Mouse (Mus musculus) liver, postnatal 0 days (tissue): ENCODE measurements around the gene C1qtnf6. TPM values are rescaled to one million over a fixed set of nuclear protein-coding genes. Genes with fewer than 3 reads are reported as not detected.
A peak's percentile ranks its signal among the peaks of the same experiment; 100 is the strongest.

ENCODE experiments used
- ATAC-seq: fragments of 200-750 bp; cut with Nextera tagmentation; 2 replicates; pipeline ENCODE4 v1.8.0; 2017; ENCODE audit warnings: mild to moderate bottlenecking, moderate library complexity
- DNase-seq: peaks from one replicate; pipeline ENCODE4 v3.0.0-alpha.2; 2016
- H3K27ac ChIP-seq: fragments of 300-500 bp; sonication (generic); 2 replicates; pipeline ENCODE4 v1.5.1; 2014; ENCODE audit warnings: antibody characterized with exemption, moderate library complexity, mild to moderate bottlenecking, low read depth
- H3K27me3 ChIP-seq: fragments of 300-500 bp; sonication (generic); 2 replicates; pipeline ENCODE4 v1.6.1; 2014; ENCODE audit warnings: low read length, control low read depth, mixed read lengths; ENCODE audit not compliant: insufficient read depth
- H3K36me3 ChIP-seq: fragments of 300-500 bp; sonication (generic); replicated peaks from 2 replicates; pipeline ENCODE4 v1.6.1; 2014; ENCODE audit warnings: mild to moderate bottlenecking, control low read depth, low read length, moderate library complexity, mixed read lengths; ENCODE audit not compliant: insufficient read depth
- H3K4me1 ChIP-seq: fragments of 300-500 bp; sonication (generic); 2 replicates; pipeline ENCODE4 v1.6.1; 2014; ENCODE audit warnings: antibody characterized with exemption, mild to moderate bottlenecking, control low read depth; ENCODE audit not compliant: insufficient read depth
- H3K4me2 ChIP-seq: fragments of 300-500 bp; sonication (generic); 2 replicates; pipeline ENCODE4 v1.6.1; 2014; ENCODE audit warnings: low read depth, mild to moderate bottlenecking, low read length, moderate library complexity, mixed read lengths
- H3K4me3 ChIP-seq: fragments of 300-500 bp; sonication (generic); 2 replicates; pipeline ENCODE4 v1.5.1; 2014; ENCODE audit warnings: low read depth, low read length
- H3K9ac ChIP-seq: fragments of 300-500 bp; sonication (generic); replicated peaks from 2 replicates; pipeline ENCODE4 v1.6.1; 2014; ENCODE audit warnings: mild to moderate bottlenecking, moderate library complexity
- H3K9me3 ChIP-seq: fragments of 300-500 bp; sonication (generic); 2 replicates; pipeline ENCODE4 v1.6.1; 2016; ENCODE audit warnings: mild to moderate bottlenecking, control low read depth, low read length, mixed read lengths
- CTCF ChIP-seq: sonication (generic); IDR thresholded peaks from 2 replicates; pipeline ENCODE4 v1.5.1; 2016; ENCODE audit warnings: antibody characterized with exemption, low read depth
- EP300 ChIP-seq: IDR thresholded peaks from 2 replicates; pipeline ENCODE4 v1.6.1; 2016; ENCODE audit warnings: antibody characterized with exemption, low read depth, mild to moderate bottlenecking
- WGBS: fragments of 180-500 bp; shearing (Covaris S2); extraction: QIAGEN DNeasy Blood & Tissue Kit; methylation state at CpG from one replicate; pipeline ENCODE4 v1.1.7; 2014; ENCODE audit not compliant: insufficient replicate concordance; 5-methylcytosine and 5-hydroxymethylcytosine counted together
- polyA plus RNA-seq: library from polyadenylated mRNA; unstranded; fragments of >200 nt; fragmentation: Nextera tagmentation; extraction: Ambion mirVana; gene quantifications from 2 replicates; pipeline ENCODE4 v1.2.1, GENCODE M21; 2015

C1qtnf6 gene
- polyA plus RNA-seq, 1 experiment from 2014 or later, result 4.3 TPM

GRCm38 (mm10) chr15:78482518-78482917 lies 48.7 kb downstream of the C1qtnf6 start:
- no peak for ATAC-seq
- TF ChIP-seq CTCF (no peak), EP300 (no peak)
- no peak overlapping the region for H3K9ac ChIP-seq
- no peak for DNase-seq
- no peaks in the 10 kb centered on the region for H3K27me3 ChIP-seq
- H3K4me3 ChIP-seq, result no peak overlapping the region
- no peak overlapping the region for H3K27ac ChIP-seq
- H3K36me3 ChIP-seq, result no peaks in the 10 kb centered on the region
- no peak overlapping the region for H3K4me2 ChIP-seq
- H3K9me3 ChIP-seq, result no peaks in the 10 kb centered on the region
- WGBS, result 60% methylated on average over 3 of the region's 3 CpGs
- H3K4me1 ChIP-seq, result peaks cover 11% of the 10 kb centered on the region

- ATAC-seq, result peak; percentile 29; the same call in 1 of the 2 replicates
- Histone ChIP-seq H3K4me3 (no peak overlapping the region), H3K9me3 (no peaks in the 10 kb centered on the region), H3K4me2 (no peak overlapping the region), H3K36me3 (no peaks in the 10 kb centered on the region), H3K27me3 (no peaks in the 10 kb centered on the region), H3K9ac (no peak overlapping the region), H3K27ac (no peak overlapping the region), H3K4me1 (peaks cover 11% of the 10 kb centered on the region)
- TF ChIP-seq CTCF (peak; percentile 52), EP300 (no peak)
- WGBS, result 50% methylated on average over 9 of the region's 9 CpGs
- DNase-seq, result peak; percentile 40
Measured at GRCm38 (mm10) chr15:78481448-78482000, 49.7 kb downstream of the C1qtnf6 start.

GRCm38 (mm10) chr15:78480991-78481390 lies 50.2 kb downstream of the C1qtnf6 start:
- peak; percentile 27; the same call in 1 of the 2 replicates for ATAC-seq
- H3K4me1 ChIP-seq, result peaks cover 11% of the 10 kb centered on the region
- H3K36me3 ChIP-seq, result no peaks in the 10 kb centered on the region
- H3K9me3 ChIP-seq, result no peaks in the 10 kb centered on the region
- H3K9ac ChIP-seq, result no peak overlapping the region
- H3K4me3 ChIP-seq, result no peak overlapping the region
- no peak overlapping the region for H3K27ac ChIP-seq
- TF ChIP-seq CTCF, result no peak
- no peak for TF ChIP-seq EP300
- H3K4me2 ChIP-seq, result no peak overlapping the region
- no peaks in the 10 kb centered on the region for H3K27me3 ChIP-seq
- 4% methylated on average over 1 of the region's 2 CpGs for WGBS
- no peak for DNase-seq

GRCm38 (mm10) chr15:78480111-78480510 lies 51.1 kb downstream of the C1qtnf6 start:
- Histone ChIP-seq H3K4me3 (no peak overlapping the region), H3K27me3 (no peaks in the 10 kb centered on the region), H3K4me2 (no peak overlapping the region), H3K36me3 (no peaks in the 10 kb centered on the region), H3K4me1 (peaks cover 11% of the 10 kb centered on the region), H3K9me3 (no peaks in the 10 kb centered on the region), H3K9ac (no peak overlapping the region), H3K27ac (no peak overlapping the region)
- 61% methylated on average over 7 of the region's 7 CpGs for WGBS
- ATAC-seq (no peak), DNase-seq (peak; percentile 40)
- TF ChIP-seq CTCF (no peak), EP300 (no peak)

GRCm38 (mm10) chr15:78479470-78479869 lies 51.7 kb downstream of the C1qtnf6 start:
- TF ChIP-seq EP300 (no peak), CTCF (no peak)
- H3K9ac ChIP-seq, result no peak overlapping the region
- H3K4me2 ChIP-seq, result no peak overlapping the region
- H3K9me3 ChIP-seq, result no peaks in the 10 kb centered on the region
- H3K27me3 ChIP-seq, result no peaks in the 10 kb centered on the region
- no peak overlapping the region for H3K27ac ChIP-seq
- H3K36me3 ChIP-seq, result no peaks in the 10 kb centered on the region
- no peak overlapping the region for H3K4me3 ChIP-seq
- peaks cover 11% of the 10 kb centered on the region for H3K4me1 ChIP-seq
- no peak for DNase-seq
- no peak for ATAC-seq
- WGBS, result 67% methylated on average over 5 of the region's 5 CpGs

- ATAC-seq (no peak), DNase-seq (no peak)
- WGBS, result 82% methylated on average over 4 of the region's 4 CpGs
- TF ChIP-seq CTCF, result no peak
- no peak for TF ChIP-seq EP300
- Histone ChIP-seq H3K9me3 (no peaks in the 10 kb centered on the region), H3K9ac (no peak overlapping the region), H3K4me3 (no peak overlapping the region), H3K27ac (no peak overlapping the region), H3K36me3 (no peaks in the 10 kb centered on the region), H3K27me3 (no peaks in the 10 kb centered on the region), H3K4me2 (no peak overlapping the region), H3K4me1 (peaks cover 11% of the 10 kb centered on the region)
Measured at GRCm38 (mm10) chr15:78478073-78478472, 53.1 kb downstream of the C1qtnf6 start.
